ENCODE assay signal across 26 mouse cellular contexts in the genomic region with DNA sequence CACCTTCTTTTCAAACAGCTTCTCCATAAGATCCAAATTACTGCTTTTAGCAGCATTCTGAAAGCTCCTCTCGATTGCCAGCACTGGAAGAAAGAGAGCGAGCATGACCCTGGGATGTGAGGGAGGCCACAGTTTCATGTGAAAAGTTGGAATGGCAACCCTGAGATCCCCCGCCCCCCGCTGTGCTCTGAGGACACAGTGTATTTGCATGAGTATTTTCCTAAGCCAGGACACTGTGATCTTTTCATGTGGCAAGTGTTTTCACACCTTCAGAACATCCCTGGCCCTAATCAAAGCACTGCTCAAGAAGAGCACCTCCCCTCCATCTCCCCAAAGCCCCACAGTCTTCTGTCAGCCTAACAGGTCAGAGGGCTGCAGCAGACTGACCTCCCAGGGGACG. TPM values are rescaled to one million over a fixed set of nuclear protein-coding genes. Genes with fewer than 3 reads are reported as not detected.
DNase-seq lines count a peak whose midpoint lies in the region; ATAC-seq and TF ChIP-seq lines count a peak whose summit lies in the region.
"Had no signal": no experiment of that assay in that cellular context is flagged by ENCODE, and none has a peak within 500 bp of the region (broad histone marks: within the 10 kb centered on the region; RNA-seq: fewer than 3 reads in every experiment).

No protein-coding gene starts in this region.

- H3K4me1 ChIP-seq in forebrain, postnatal 0 days (ENCODE audit: insufficient read depth) = no peaks in the 10 kb centered on the region
- no peaks in the 10 kb centered on the region for H3K4me1 ChIP-seq in forebrain, embryonic 12.5 days
- H3K4me1 ChIP-seq: heart, embryonic 15.5 days; hindbrain, embryonic 10.5 days; intestine, embryonic 15.5 days had no signal

- no peak overlapping the region for H3K27ac ChIP-seq in forebrain, postnatal 0 days (ENCODE audit: low read depth, low read length)
- H3K27ac ChIP-seq in forebrain, embryonic 12.5 days = no peak overlapping the region
- H3K27ac ChIP-seq: embryonic facial prominence, embryonic 10.5 days; heart, adult 2 months; heart, embryonic 15.5 days; hindbrain, embryonic 10.5 days; hindbrain, embryonic 14.5 days; intestine, embryonic 15.5 days had no signal

- peak; percentile 20; the same call in 1 of the 2 replicates for ATAC-seq in forebrain, postnatal 0 days
- no peak for ATAC-seq in forebrain, embryonic 12.5 days (ENCODE audit: low FRiP score)
- ATAC-seq: activated CD4-positive, CD25-positive, alpha-beta regulatory T cell, adult 4 months; forebrain, embryonic 14.5 days; intestine, embryonic 15.5 days had no signal

- H3K4me2 ChIP-seq in forebrain, postnatal 0 days (ENCODE audit: low read depth) = no peak overlapping the region
- H3K4me2 ChIP-seq in forebrain, embryonic 12.5 days = no peak overlapping the region
- H3K4me2 ChIP-seq: heart, embryonic 11.5 days; heart, embryonic 15.5 days; hindbrain, embryonic 14.5 days; intestine, embryonic 15.5 days had no signal

- no peaks in the 10 kb centered on the region for H3K27me3 ChIP-seq in forebrain, postnatal 0 days (ENCODE audit: insufficient read depth, low read length)
- H3K27me3 ChIP-seq in forebrain, embryonic 12.5 days = no peaks in the 10 kb centered on the region
- H3K27me3 ChIP-seq: heart, embryonic 15.5 days; intestine, embryonic 15.5 days had no signal

- TF ChIP-seq CTCF in forebrain, postnatal 0 days (IDR thresholded peaks at IDR 0.05; ENCODE audit: low read depth) = no peak

- no peak for DNase-seq in forebrain, postnatal 0 days
- DNase-seq in ES-CJ7 (ENCODE audit: low read depth, low spot score) (peak; percentile 57), R1 (ENCODE audit: low read depth, low spot score) (peak; percentile 33)
- peak; percentile 23 for DNase-seq in testis, postnatal 14 days (ENCODE audit: low spot score)
- no peak for DNase-seq in lung, postnatal 25 days (ENCODE audit: low spot score)
- no peak for DNase-seq in layer of hippocampus, adult 9-11 months
- DNase-seq: adrenal gland, adult 2 months; cerebellum, adult 11-12 months; cerebellum, adult 9-10 months; cerebellum, postnatal 25 days; gastrocnemius, postnatal 10 days; heart, adult 2 months; kidney, adult 18-20 months had no signal

- WGBS in forebrain, postnatal 0 days = 65% methylated on average over 5 of the region's 5 CpGs
- 68% methylated on average over 5 of the region's 5 CpGs for WGBS in forebrain, embryonic 12.5 days

- no peaks in the 10 kb centered on the region for H3K36me3 ChIP-seq in forebrain, postnatal 0 days (ENCODE audit: insufficient read depth)
- H3K36me3 ChIP-seq in forebrain, embryonic 12.5 days (replicated peaks) = no peaks in the 10 kb centered on the region
- H3K36me3 ChIP-seq: embryonic facial prominence, embryonic 10.5 days; heart, embryonic 15.5 days; hindbrain, embryonic 10.5 days; intestine, embryonic 15.5 days had no signal

- no peaks in the 10 kb centered on the region for H3K9me3 ChIP-seq in forebrain, postnatal 0 days (ENCODE audit: low read length)
- no peaks in the 10 kb centered on the region for H3K9me3 ChIP-seq in forebrain, embryonic 12.5 days
- H3K9me3 ChIP-seq: embryonic facial prominence, embryonic 10.5 days; heart, embryonic 15.5 days; hindbrain, embryonic 10.5 days; intestine, embryonic 15.5 days had no signal

- no peak overlapping the region for H3K4me3 ChIP-seq in forebrain, postnatal 0 days (ENCODE audit: low read depth, low read length)
- no peak overlapping the region for H3K4me3 ChIP-seq in forebrain, embryonic 12.5 days (replicated peaks)
- H3K4me3 ChIP-seq: embryonic facial prominence, embryonic 10.5 days; heart, adult 2 months; heart, embryonic 15.5 days; hindbrain, embryonic 10.5 days; intestine, embryonic 15.5 days had no signal

- H3K9ac ChIP-seq in forebrain, postnatal 0 days = no peak overlapping the region
- no peak overlapping the region for H3K9ac ChIP-seq in forebrain, embryonic 12.5 days
- H3K9ac ChIP-seq: heart, embryonic 15.5 days; hindbrain, embryonic 14.5 days; intestine, embryonic 15.5 days had no signal

RNA-seq across cellular contexts. Expression of a gene that starts 5.7 kb away (rescaled TPM):
- 0.15 TPM in 1 of 2 replicates, not detected in the other for total RNA-seq in forebrain, postnatal 0 days (2014; rRNA removed)
- not detected in 2 replicates for polyA plus RNA-seq in forebrain, postnatal 0 days (2015; fragmentation: Nextera tagmentation; extraction: Ambion mirVana)
- not detected in 2 replicates for polyA plus RNA-seq in forebrain, embryonic 12.5 days (2016; fragmentation: Nextera tagmentation; extraction: Ambion mirVana)
- polyA plus RNA-seq: activated CD4-positive, CD25-positive, alpha-beta regulatory T cell, adult 4 months; forebrain, embryonic 14.5 days; hindbrain, embryonic 10.5 days; hindbrain, embryonic 14.5 days had no signal

RNA-seq across cellular contexts. Expression of a gene that starts 25.2 kb away (rescaled TPM):
- not detected in 2 replicates for total RNA-seq in forebrain, postnatal 0 days (2014; rRNA removed)
- not detected in 2 replicates for polyA plus RNA-seq in forebrain, postnatal 0 days (2015; fragmentation: Nextera tagmentation; extraction: Ambion mirVana)
- polyA plus RNA-seq in forebrain, embryonic 12.5 days (2016; fragmentation: Nextera tagmentation; extraction: Ambion mirVana) = not detected in 2 replicates
- total RNA-seq: adrenal gland, adult 2 months; gastrocnemius, postnatal 10 days; gastrocnemius, postnatal 4 days; heart, adult 2 months; heart, postnatal 25 days had no signal
- polyA plus RNA-seq: activated CD4-positive, CD25-positive, alpha-beta regulatory T cell, adult 4 months; adrenal gland, adult 2 months; cortical plate, adult 2 months; embryonic facial prominence, embryonic 10.5 days; embryonic facial prominence, embryonic 14.5 days; forebrain, embryonic 14.5 days; heart, adult 2 months; heart, embryonic 11.5 days; heart, embryonic 15.5 days; hindbrain, embryonic 10.5 days; hindbrain, embryonic 14.5 days; intestine, embryonic 15.5 days had no signal

Comparison
In these comparisons a context has a peak if more than half of its experiments do, and no peak if none do; other contexts are left out.
1. DNase-seq: peak in ES-CJ7 (single experiment), R1 (single experiment) and testis, postnatal 14 days (single experiment); none in forebrain, postnatal 0 days (single experiment), lung, postnatal 25 days (single experiment) and layer of hippocampus, adult 9-11 months (single experiment).